Mouse (Mus musculus) megakaryocyte progenitor cell, adult 5-6 weeks (primary cell): Measurements from ENCODE around the gene Ralgapa1. TPM values are rescaled to one million over a fixed set of nuclear protein-coding genes. Genes with fewer than 3 reads are reported as not detected.
"Not testable (repeated sequence)": the region's sequence is repeated elsewhere in the genome, so short reads cannot be mapped to it uniquely, and the experiment has no call there.

Source experiments
- ATAC-seq: replicated peaks from 2 replicates; pipeline ENCODE4 v1.8.0; 2016; ENCODE audit warnings: mild to moderate bottlenecking, moderate TSS enrichment, inconsistent platforms; ENCODE audit not compliant: poor library complexity
- total RNA-seq, 2 experiments: library from RNA; stranded (forward) in 1 of 2; stranded (reverse) in 1 of 2; fragments of 157-497, 149-512 nt in 1 of 2; fragments of 200-1000 nt in 1 of 2; gene quantifications; 2 replicates each; pipeline versions ENCODE4 v1.2.3 to v1.2.4; 2015 to 2017

Ralgapa1 gene
- total RNA-seq, 2 experiments from 2014 or later, result 29.3 to 64.8 TPM

DNA sequence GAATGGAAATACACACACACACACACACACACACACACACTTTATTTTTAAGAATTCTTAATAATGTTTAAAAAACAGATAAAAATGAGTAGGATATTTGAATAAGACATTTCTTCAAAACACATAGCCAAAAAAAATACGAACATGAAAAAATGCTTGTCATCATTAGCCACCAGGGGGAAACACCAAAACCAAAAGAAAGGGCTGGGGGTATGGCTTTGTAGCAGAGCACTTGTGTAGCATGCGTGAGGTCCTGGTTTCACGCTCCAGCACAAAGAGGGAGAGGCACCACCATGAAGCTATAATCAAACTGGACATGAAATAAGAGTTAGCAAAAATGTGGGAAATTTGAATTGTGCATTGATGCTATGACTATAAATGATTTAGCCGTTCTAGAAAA, 19.8 kb downstream of the Ralgapa1 start:
- peak; percentile 46; the same call in 1 of the 2 replicates for ATAC-seq

DNA sequence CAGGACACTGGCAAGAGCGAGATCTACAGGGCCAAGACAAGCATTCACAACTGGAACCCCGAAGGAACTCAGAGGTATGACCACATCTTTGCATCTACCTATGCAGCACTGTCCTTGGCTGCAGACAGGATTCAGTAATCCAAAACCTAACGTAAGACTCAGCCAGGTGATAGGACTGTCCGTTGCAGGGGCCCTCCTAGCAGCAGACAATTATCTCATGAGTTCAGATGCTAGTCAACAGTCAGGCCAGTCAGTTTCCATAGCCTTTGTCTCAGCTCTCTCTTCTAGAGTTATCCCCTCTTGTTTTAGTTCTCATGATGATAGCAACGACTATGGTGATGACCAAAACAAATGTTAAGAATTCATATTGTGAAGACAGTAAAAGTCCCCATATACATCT, 20.8 kb downstream of the Ralgapa1 start:
- peak; percentile 54 for ATAC-seq

DNA sequence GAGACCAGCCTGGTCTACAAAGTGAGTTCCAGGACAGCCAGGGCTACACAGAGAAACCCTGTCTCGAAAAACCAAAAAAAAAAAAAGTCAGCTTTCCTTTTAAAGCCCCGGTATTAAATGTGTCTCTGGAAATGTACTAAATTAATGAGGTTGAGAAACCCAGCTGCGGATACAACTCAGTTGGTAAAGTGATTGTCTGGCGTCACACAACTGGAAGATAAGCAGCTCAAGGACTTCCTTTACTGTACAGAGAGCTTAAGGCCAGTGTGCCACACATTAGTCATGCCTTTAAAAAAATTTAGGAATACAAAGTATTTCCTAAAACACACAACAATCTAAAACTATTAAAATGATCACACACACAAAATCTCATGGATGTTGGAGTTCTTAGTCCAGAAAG, 22.2 kb downstream of the Ralgapa1 start:
- ATAC-seq, result no peak

GRCm38 (mm10) chr12:55797103-55797502, 23.9 kb downstream of the Ralgapa1 start:
- no peak for ATAC-seq

- not testable (repeated sequence) for ATAC-seq
Measured at GRCm38 (mm10) chr12:55794485-55794884, 26.5 kb downstream of the Ralgapa1 start.

DNA sequence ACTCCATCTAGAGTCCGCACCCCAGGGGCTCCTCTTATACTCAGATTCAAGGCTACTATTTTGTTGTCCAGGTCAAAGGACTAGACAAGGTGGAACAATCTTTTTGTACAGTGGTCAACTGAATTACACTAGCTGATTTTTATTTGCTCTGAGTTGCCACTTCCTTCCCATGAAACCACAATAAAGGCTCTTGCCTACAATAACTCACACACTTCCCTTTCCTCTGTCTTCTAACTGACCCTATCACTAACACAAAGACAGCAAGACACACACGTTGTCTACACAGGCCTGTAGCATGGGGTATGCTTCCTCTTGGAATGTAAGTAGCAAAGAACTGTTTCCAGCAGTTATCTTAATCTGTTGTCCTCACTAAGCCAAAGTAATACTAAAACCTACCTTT, 35.7 kb downstream of the Ralgapa1 start:
- ATAC-seq, result peak; percentile 55

DNA sequence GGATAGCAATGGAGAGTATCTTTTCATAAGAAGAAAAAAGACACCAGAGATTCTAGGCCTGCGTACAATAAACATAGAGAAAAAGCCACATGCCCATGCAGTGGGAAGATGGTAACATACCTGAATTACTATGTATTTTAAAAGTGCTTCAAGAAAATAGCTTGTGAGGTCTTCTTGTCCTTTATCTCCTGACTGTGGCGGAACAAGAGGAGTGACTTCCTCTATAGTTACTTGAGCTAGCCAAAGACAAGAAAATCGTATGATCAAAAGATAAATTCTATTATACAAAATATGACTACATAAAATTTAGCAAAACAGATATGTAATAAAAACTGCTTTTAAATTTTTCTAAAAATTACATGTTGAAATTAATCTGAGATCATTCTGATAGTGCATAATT, 38.3 kb downstream of the Ralgapa1 start:
- ATAC-seq, result no peak

- peak; percentile 89 for ATAC-seq
Measured at GRCm38 (mm10) chr12:55778301-55778700, 42.7 kb downstream of the Ralgapa1 start.

DNA sequence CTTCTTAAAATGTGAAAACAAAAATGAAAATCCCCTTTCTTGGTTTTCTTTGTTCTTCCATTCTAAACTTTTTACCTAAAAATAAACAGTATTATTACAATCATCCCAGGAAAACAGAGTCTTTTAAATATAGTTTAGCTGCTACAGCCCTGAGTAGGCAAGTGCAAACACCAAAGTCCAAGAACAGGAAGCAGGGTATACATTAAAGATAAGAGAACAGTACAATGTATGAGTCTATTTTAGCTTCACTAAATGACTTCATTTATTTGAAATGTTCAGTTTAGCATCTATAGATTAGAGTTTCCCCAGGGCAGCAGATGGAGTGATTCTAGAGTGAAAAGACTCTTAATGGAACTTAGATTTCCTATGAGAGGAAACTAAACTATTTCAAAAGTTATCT, 43.6 kb downstream of the Ralgapa1 start:
- ATAC-seq, result no peak

- peak; percentile 72 for ATAC-seq
Measured at GRCm38 (mm10) chr12:55774316-55774715, 46.7 kb downstream of the Ralgapa1 start.

DNA sequence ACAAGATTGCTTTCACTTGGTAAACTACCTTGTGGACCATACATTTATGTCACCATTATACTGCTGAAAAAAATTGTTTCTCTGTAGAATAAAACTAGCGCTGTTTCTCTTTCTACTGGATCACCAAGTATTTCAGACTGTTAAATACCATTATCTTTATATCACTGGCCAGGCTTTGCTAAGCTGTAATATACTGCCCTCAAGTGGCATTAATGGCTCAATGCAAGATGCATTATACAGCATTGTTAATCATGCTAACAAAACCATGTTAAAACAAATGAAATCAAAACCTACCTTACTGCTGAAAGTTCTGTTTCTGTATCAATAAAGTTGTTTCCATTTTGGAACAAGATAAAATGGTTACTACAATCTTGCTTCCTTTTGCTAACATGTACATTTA, 100.6 kb downstream of the Ralgapa1 start:
- peak; percentile 82 for ATAC-seq

- no peak for ATAC-seq
Measured at GRCm38 (mm10) chr12:55705881-55706280, 115.1 kb downstream of the Ralgapa1 start.

DNA sequence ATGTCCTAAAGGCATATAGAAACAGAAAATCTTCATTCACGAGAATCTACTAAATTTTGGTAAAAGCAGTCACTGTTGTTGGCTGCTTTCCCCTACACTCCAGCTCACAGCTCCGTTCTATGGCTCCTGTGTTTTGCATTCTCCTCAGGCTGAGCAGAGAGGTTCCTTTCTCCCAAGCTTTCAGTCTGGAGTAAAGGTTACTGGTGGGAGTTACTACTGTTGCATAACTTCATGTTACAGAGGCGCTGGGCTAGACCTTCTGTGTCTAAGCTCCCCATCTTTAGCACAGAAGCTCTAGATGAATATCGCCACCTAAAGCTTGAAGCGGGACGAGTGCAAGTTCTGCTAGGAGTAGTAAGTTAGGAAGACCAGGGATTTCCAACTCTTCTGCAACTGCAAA, 154.3 kb downstream of the Ralgapa1 start:
- ATAC-seq, result no peak

GRCm38 (mm10) chr12:55663194-55663593, 157.8 kb downstream of the Ralgapa1 start:
- ATAC-seq, result not testable (repeated sequence)

GRCm38 (mm10) chr12:55648011-55648525, 172.9 kb downstream of the Ralgapa1 start:
- no peak for ATAC-seq

- ATAC-seq, result peak; percentile 46; the same call in 1 of the 2 replicates
Measured at GRCm38 (mm10) chr12:55626711-55627110, 194.3 kb downstream of the Ralgapa1 start.

- ATAC-seq, result no peak
Measured at GRCm38 (mm10) chr12:55623254-55623653, 197.7 kb downstream of the Ralgapa1 start.

DNA sequence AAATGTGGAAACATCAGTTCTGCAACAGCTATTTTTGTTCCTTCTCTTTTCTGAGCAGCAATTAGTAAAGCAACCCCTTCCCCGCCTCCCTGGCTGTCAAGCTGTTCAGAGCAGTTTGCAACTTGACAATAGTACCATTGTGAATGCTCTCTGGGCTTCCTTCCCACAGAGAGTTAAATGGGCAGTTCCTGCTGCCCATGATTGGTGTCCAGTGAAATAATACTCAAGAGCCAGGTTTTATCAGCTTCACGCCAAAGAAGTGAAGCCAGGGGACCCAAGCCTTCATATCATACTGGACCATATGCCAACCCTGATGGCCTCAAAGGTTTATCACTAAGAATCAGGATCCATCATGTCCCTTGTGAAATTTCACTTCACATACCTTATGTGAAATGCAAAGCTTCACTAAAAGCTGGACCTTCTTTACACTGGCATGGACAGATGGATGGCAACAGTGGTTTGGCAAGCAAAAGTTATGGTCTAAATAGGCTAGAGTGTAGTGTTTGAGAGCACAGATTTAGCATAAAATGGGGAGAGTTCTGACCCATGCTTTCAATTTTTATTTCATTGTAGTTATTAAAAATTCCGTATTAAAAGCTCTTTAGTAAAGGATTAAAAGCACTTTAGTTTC, 198.2 kb downstream of the Ralgapa1 start:
- ATAC-seq, result no peak

- ATAC-seq, result no peak
Measured at GRCm38 (mm10) chr12:55620321-55620720, 200.6 kb downstream of the Ralgapa1 start.

GRCm38 (mm10) chr12:55610812-55611211, 210.2 kb downstream of the Ralgapa1 start:
- ATAC-seq, result peak; percentile 46; the same call in 1 of the 2 replicates

DNA sequence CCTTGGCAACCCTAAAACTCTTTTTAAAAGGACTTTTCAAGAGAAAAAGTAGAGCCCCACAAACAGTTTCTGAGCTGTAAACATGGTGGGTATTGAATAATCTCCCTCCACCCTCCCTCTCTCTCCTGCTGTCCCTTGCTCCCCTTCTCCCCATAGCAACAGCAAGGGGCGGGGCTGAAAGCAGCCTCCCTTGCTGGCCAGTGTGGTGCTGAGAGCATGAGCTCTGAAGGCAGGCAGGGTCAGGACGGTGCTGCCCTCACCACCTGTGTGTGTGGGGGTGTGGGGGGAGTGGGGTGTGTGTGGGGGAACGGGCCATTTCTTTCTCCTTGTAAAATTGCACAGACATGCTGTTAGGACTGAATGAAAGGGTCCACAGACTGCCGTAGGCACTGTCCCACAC, 213.1 kb downstream of the Ralgapa1 start:
- no peak for ATAC-seq

DNA sequence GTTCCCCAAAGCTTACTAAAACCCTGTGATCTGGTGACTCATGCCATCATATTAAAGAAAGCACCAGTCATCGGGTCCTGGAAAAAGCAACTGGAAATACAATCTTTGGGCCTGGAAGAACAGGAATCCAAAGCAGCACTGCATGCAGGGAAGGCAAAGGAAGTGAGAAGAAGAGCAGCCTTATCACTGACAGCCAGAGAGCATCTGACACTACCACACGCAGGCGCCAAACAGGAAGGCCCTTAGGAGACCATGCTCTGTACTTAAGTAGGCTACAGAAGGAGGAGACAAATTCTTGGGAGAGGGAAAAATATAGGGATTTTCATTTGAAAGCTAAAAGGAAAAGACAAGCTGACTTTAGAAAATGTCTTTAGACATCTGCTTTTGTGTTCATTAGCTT, 216.6 kb downstream of the Ralgapa1 start:
- no peak for ATAC-seq

- ATAC-seq, result no peak
Measured at GRCm38 (mm10) chr12:55600503-55600994, 220.4 kb downstream of the Ralgapa1 start.
